Mouse (Mus musculus): ENCODE results near the gene Inpp1.
A peak's percentile ranks its signal among the peaks of the same experiment; 100 is the strongest.

Gene Inpp1

GRCm38 (mm10) chr1:52792701-52793100, 24.8 kb downstream of the Inpp1 start:
- DNase-seq, result peak; percentile 54

GRCm38 (mm10) chr1:52787254-52787653, 30.2 kb downstream of the Inpp1 start:
- DNase-seq, result no peak

DNA sequence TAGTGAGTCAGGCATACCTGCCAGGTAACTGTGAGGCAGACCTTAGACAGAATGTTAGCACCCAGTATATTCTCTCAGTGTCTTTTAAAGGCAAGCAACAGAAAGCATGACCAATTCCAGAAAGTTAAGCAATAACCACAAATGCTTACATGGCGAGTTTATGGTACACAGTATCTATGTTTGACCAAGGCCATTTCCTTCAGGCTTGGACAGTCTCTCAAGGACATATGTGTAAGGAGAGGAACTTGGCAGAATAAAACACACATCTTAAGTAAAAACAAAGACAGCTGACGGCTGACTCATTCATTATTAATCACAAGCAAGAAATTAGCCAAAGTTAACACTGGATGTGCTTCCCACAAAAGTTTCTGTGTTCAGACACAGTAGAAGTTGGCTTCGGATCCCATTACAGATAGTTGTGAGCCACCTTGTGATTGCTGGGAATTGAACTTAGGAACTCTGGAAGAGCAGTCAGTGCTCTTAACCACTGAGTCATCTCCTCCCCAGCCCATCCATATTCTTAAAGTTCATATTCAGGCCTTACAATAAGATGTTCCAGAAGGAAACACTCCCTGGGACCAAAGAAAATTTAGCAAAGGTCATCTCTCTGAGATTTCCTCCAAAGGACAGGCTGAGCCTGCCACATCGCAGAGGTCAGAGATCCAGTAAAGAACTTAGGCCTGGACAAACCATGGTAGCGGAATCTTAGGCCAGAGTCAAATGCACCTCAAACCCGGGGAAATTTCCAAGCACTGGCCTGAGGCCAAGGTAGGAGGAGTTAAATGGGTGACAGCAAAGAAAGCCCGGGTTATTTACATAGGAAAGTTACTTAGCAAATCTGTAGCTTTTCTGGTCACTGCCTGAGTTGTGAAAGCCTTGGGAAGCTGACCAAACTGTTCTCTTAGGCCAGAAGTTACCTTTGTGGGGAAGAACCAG, 52.0 kb downstream of the Inpp1 start:
- DNase-seq, result peak; percentile 9

- no peak for DNase-seq
Observed at GRCm38 (mm10) chr1:52763894-52764809, 53.3 kb downstream of the Inpp1 start.

- DNase-seq, result no peak
Observed at GRCm38 (mm10) chr1:52758174-52758573, 59.3 kb downstream of the Inpp1 start.

DNA sequence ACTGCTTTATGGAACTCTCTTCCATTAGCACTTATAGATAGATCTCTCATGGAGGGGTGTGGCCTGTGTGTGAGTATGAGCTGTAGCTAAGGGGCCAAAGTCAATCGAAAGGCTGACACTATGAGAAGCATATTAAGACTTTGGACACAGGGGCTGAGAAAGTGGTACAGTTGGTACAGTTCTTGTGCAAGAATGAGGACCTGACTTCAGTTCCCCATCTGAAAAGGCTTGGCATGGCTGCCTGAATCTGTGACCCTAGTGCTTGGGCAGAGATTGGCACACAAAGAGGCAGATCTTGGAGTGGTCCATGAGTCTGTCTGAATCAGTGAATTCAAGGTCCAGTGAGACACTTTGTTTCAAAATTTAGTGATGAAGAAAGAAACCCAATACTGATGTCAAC, 63.2 kb downstream of the Inpp1 start:
- DNase-seq, result no peak

- no peak for DNase-seq
Observed at GRCm38 (mm10) chr1:52753828-52754227, 63.7 kb downstream of the Inpp1 start.

GRCm38 (mm10) chr1:52752706-52753105, 64.8 kb downstream of the Inpp1 start:
- no peak for DNase-seq

DNA sequence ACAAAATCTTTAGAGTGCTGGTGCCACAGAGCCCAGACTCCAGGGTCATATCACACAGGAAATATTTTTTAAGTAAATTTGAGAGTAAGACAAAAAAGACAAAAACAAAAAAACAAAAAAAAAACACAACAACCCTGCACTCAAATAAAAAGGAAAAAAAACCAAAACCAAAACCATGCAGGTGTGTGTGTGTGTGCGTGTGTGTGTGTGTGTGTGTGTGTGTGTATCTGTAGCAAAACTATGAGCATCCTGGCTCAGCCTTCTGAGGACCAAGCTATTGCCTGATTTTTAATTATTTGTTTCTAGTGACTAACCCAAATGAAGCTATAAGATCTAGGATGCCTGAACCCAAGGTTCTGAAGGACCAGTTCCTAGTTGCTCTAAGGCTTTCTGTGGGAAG, 65.9 kb downstream of the Inpp1 start:
- DNase-seq, result no peak

DNA sequence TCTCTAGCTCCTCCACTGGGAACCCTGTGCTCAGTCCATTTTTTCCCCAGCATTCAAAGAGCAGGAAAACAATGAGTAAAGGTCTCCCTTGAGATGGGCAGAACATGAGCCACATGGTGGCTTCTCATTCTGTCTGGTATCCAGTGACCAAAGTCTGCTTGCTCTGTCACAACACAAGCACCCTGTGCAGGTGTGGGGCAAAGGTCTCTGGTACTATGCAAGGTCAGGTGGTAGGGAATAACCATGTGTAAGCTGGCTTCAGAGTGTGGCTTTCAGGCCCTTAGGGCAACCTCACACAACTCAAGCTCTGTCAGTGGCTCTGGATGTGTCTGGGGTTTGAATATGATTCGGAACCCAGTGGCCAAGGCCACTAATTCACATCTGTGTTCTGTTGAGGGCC, 67.5 kb downstream of the Inpp1 start:
- peak; percentile 26 for DNase-seq

GRCm38 (mm10) chr1:52748260-52748659, 69.2 kb downstream of the Inpp1 start:
- DNase-seq, result peak; percentile 61

DNA sequence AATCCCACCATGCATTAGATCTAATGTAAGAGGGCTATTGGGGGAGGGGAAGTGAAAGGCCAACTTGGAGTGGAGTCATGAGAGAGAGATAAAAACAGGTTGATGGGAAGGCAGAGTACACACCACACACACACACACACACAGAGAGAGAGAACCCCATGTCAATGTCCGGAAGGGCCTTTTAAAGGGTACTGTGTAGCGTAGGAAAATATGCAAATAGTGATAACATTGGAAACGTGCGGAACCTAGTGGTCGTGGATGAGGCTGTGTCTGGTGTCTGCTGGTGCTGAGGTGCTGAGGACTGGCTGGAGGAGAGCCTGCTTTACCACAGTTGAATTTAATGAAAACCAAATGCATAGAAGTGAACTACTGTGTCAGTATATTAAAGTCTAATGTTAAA, 74.9 kb downstream of the Inpp1 start:
- DNase-seq, result no peak

All from kidney, adult 9 months (tissue).